ENCODE assay signal across 7 mouse cellular contexts in genomic region chr3:96262216-96262875, GRCm38 (mm10). TPM values are rescaled to one million over a fixed set of nuclear protein-coding genes. Genes with fewer than 3 reads are reported as not detected.
DNase-seq lines count a peak whose midpoint lies in the region; ATAC-seq and TF ChIP-seq lines count a peak whose summit lies in the region.

No protein-coding gene starts in this region.

- H3K9me3 ChIP-seq in intestine, postnatal 0 days (ENCODE audit: control insufficient read depth), result no peaks in the 10 kb centered on the region
- no peaks in the 10 kb centered on the region for H3K9me3 ChIP-seq in midbrain, embryonic 11.5 days (ENCODE audit: control insufficient read depth, low read length)

- H3K4me1 ChIP-seq in intestine, postnatal 0 days (replicated peaks; ENCODE audit: control insufficient read depth, insufficient read depth, low read length), result no peaks in the 10 kb centered on the region
- peaks cover 21% of the 10 kb centered on the region for H3K4me1 ChIP-seq in midbrain, embryonic 11.5 days (ENCODE audit: control insufficient read depth, insufficient read depth, low read length)

- intact Hi-C loops in left cerebral cortex, postnatal 4 days (cut with DNase I), result loop anchor here (10.0 kb wide), 1 partner anchor 198 kb away; no protein-coding TSS in a partner anchor

- no peaks in the 10 kb centered on the region for H3K27me3 ChIP-seq in intestine, postnatal 0 days (replicated peaks; ENCODE audit: control insufficient read depth, insufficient read depth, low read length)
- H3K27me3 ChIP-seq in midbrain, embryonic 11.5 days (ENCODE audit: control insufficient read depth, insufficient read depth, low read length), result no peaks in the 10 kb centered on the region

- H3K4me2 ChIP-seq in intestine, postnatal 0 days (replicated peaks; ENCODE audit: low read depth), result peak overlapping the region; percentile 85
- peak overlapping the region; percentile 83 for H3K4me2 ChIP-seq in midbrain, embryonic 11.5 days

- under 1% methylated on average over 19 of the region's 19 CpGs for WGBS in intestine, postnatal 0 days
- under 1% methylated on average over 19 of the region's 19 CpGs for WGBS in midbrain, embryonic 11.5 days

- TF ChIP-seq CTCF in intestine, postnatal 0 days (IDR thresholded peaks at IDR 0.05; ENCODE audit: low read depth), result no peak

- H3K9ac ChIP-seq in intestine, postnatal 0 days (ENCODE audit: low read depth, low read length), result peak overlapping the region; percentile 72
- H3K9ac ChIP-seq in midbrain, embryonic 11.5 days (ENCODE audit: low read length), result peak overlapping the region; percentile 90

- ATAC-seq in intestine, postnatal 0 days, result peak; percentile 42; the same call in 1 of the 2 replicates
- peak; percentile 86 for ATAC-seq in midbrain, embryonic 11.5 days (ENCODE audit: low FRiP score)

- peak overlapping the region; percentile 62 for H3K4me3 ChIP-seq in intestine, postnatal 0 days (ENCODE audit: low read depth, low read length)
- peak overlapping the region; percentile 55 for H3K4me3 ChIP-seq in midbrain, embryonic 11.5 days (ENCODE audit: low read depth, low read length)

- DNase-seq in adrenal gland, adult 2 months, result peak; percentile 91
- peak; percentile 87 for DNase-seq in embryo, embryonic 9.5 days (ENCODE audit: extremely low spot score)
- DNase-seq in gonadal fat pad, adult 2 months (ENCODE audit: low read depth), result peak; percentile 77
- peak; percentile 81 for DNase-seq in left cerebral cortex, postnatal 4 days
- peak; percentile 97 for DNase-seq in midbrain, embryonic 11.5 days (ENCODE audit: low spot score, missing footprints)
- peak; percentile 49 to 57 for DNase-seq in spleen, adult 18-20 months

- H3K27ac ChIP-seq in intestine, postnatal 0 days (ENCODE audit: low read depth, low read length), result peak overlapping the region; percentile 94
- H3K27ac ChIP-seq in midbrain, embryonic 11.5 days (ENCODE audit: low read depth, low read length), result peak overlapping the region; percentile 98

- H3K36me3 ChIP-seq in intestine, postnatal 0 days (ENCODE audit: control insufficient read depth, insufficient read depth), result no peaks in the 10 kb centered on the region
- H3K36me3 ChIP-seq in midbrain, embryonic 11.5 days (ENCODE audit: control insufficient read depth, insufficient read depth, low read length), result no peaks in the 10 kb centered on the region

RNA-seq across cellular contexts. Expression of gene Hist2h4, which starts 0.8 kb away (rescaled TPM):
- total RNA-seq in adrenal gland, adult 2 months (2021), result 10 to 100 TPM; 15.2 to 26.7 TPM
- 2.7 and 2.8 TPM in 2 replicates for polyA plus RNA-seq in adrenal gland, adult 2 months (2012; rRNA removed)
- 4.1 and 5.5 TPM in 2 replicates for polyA plus RNA-seq in gonadal fat pad, adult 2 months (2012; rRNA removed)
- polyA plus RNA-seq in intestine, postnatal 0 days (2015; fragmentation: Nextera tagmentation; extraction: Ambion mirVana), result 2.1 and 4.7 TPM in 2 replicates
- total RNA-seq in left cerebral cortex, postnatal 4 days (2021), result 10 to 100 TPM; 53.4 to 58.8 TPM
- 5.0 and 5.4 TPM in 2 replicates for polyA plus RNA-seq in midbrain, embryonic 11.5 days (2014; fragmentation: Nextera tagmentation; extraction: Ambion mirVana)

RNA-seq across cellular contexts. Expression of gene Hist2h3b, which starts 6.1 kb away (rescaled TPM):
- total RNA-seq in adrenal gland, adult 2 months (2021), result 10 to 100 TPM; 50.8 to 65.4 TPM
- 30.9 and 38.0 TPM in 2 replicates for polyA plus RNA-seq in adrenal gland, adult 2 months (2012; rRNA removed)
- polyA plus RNA-seq in gonadal fat pad, adult 2 months (2012; rRNA removed), result 20.3 and 34.5 TPM in 2 replicates
- 13.3 and 19.9 TPM in 2 replicates for polyA plus RNA-seq in intestine, postnatal 0 days (2015; fragmentation: Nextera tagmentation; extraction: Ambion mirVana)
- total RNA-seq in left cerebral cortex, postnatal 4 days (2021), result 100 to 1,000 TPM; 250 to 268 TPM
- polyA plus RNA-seq in midbrain, embryonic 11.5 days (2014; fragmentation: Nextera tagmentation; extraction: Ambion mirVana), result 94.4 and 97.1 TPM in 2 replicates

RNA-seq across cellular contexts. Expression of gene Hist2h2bb, which starts 7.2 kb away (rescaled TPM):
- total RNA-seq in adrenal gland, adult 2 months (2021), result 10 to 100 TPM; 61.7 to 85.5 TPM
- polyA plus RNA-seq in adrenal gland, adult 2 months (2012; rRNA removed), result 0.93 TPM in 1 of 2 replicates, not detected in the other
- 1.4 and 3.6 TPM in 2 replicates for polyA plus RNA-seq in gonadal fat pad, adult 2 months (2012; rRNA removed)
- 2.3 and 3.9 TPM in 2 replicates for polyA plus RNA-seq in intestine, postnatal 0 days (2015; fragmentation: Nextera tagmentation; extraction: Ambion mirVana)
- 100 to 1,000 TPM; 306 to 312 TPM for total RNA-seq in left cerebral cortex, postnatal 4 days (2021)
- 18.3 and 26.8 TPM in 2 replicates for polyA plus RNA-seq in midbrain, embryonic 11.5 days (2014; fragmentation: Nextera tagmentation; extraction: Ambion mirVana)

RNA-seq across cellular contexts. Expression of gene Hist2h3c1, which starts 15.9 kb away (rescaled TPM):
- total RNA-seq in adrenal gland, adult 2 months (2021), result 1 to 10 TPM in 1 of 2 experiments, not detected in 1; 2.0 TPM
- not detected in 2 replicates for polyA plus RNA-seq in adrenal gland, adult 2 months (2012; rRNA removed)
- not detected in 2 replicates for polyA plus RNA-seq in gonadal fat pad, adult 2 months (2012; rRNA removed)
- 0.42 and 1.1 TPM in 2 replicates for polyA plus RNA-seq in intestine, postnatal 0 days (2015; fragmentation: Nextera tagmentation; extraction: Ambion mirVana)
- total RNA-seq in left cerebral cortex, postnatal 4 days (2021), result under 1 TPM in 1 of 2 experiments, not detected in 1; 0.90 TPM
- 1.1 and 2.7 TPM in 2 replicates for polyA plus RNA-seq in midbrain, embryonic 11.5 days (2014; fragmentation: Nextera tagmentation; extraction: Ambion mirVana)

RNA-seq across cellular contexts. Expression of gene Hist2h2aa1, which starts 17.0 kb away (rescaled TPM):
- 10 to 100 TPM in 1 of 2 experiments, not detected in 1; 21.4 TPM for total RNA-seq in adrenal gland, adult 2 months (2021)
- polyA plus RNA-seq in adrenal gland, adult 2 months (2012; rRNA removed), result 503 and 643 TPM in 2 replicates
- 794 and 829 TPM in 2 replicates for polyA plus RNA-seq in gonadal fat pad, adult 2 months (2012; rRNA removed)
- 30.6 and 55.7 TPM in 2 replicates for polyA plus RNA-seq in intestine, postnatal 0 days (2015; fragmentation: Nextera tagmentation; extraction: Ambion mirVana)
- 10 to 100 TPM in 1 of 2 experiments, 1 to 10 TPM in 1; 9.5 to 10.0 TPM for total RNA-seq in left cerebral cortex, postnatal 4 days (2021)
- 16.3 and 17.4 TPM in 2 replicates for polyA plus RNA-seq in midbrain, embryonic 11.5 days (2014; fragmentation: Nextera tagmentation; extraction: Ambion mirVana)

Comparison
In these comparisons a context has a peak if more than half of its experiments do, and no peak if none do; other contexts are left out.
1. Peak in every context shown above with its lines: DNase-seq, ATAC-seq, H3K4me3 ChIP-seq and H3K27ac ChIP-seq.